Mouse (Mus musculus) thymus, postnatal 14 days (tissue): ENCODE results near the gene Hamp.

Experiments
- DNase-seq: peaks from one replicate; pipeline ENCODE4 v3.0.0; 2021

Gene Hamp

DNA sequence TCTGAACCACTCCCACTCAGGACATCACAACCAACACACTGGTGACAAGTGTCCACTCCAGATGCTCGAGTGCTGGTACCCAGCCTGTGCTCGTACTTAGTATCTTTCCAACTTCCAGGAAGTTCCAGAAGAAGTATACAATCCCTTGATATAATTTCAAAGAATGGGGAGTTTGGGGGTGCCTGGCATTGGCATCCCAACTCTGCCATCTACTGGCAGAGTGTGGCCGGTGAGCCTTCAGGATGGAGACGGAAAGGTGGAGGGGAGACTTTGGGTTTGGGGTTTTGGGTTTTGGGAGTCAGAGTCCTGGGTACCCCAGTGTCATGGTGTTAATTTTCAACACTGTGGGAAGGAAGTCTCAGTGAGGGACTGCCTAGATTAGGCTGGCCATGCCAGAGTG, 39.8 kb downstream of the Hamp start:
- peak; percentile 15 for DNase-seq

- no peak for DNase-seq
Measured at GRCm38 (mm10) chr7:30895217-30895616, 48.6 kb downstream of the Hamp start.

DNA sequence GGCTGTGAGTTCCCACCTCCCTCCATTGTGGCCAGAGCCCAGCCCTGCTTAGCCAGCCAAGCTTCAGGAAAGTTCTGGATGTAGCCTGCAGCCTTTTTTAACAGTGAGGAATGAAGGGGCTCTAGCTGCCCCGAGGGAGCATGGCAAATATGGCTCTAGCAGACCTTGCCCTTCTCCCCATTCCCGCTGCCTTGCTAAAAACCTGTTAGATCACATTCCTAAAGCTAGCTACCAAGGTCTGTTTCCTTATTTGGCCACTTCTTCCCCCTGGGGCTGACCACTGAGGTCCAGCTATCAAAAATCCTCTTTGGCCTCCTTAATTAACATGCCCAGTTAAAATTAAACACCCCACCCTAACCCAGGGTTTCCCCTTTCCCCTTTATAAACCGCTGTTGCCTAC, 51.3 kb downstream of the Hamp start:
- no peak for DNase-seq
